Mouse (Mus musculus) adrenal gland, adult 10 weeks (tissue): ENCODE measurements around the gene Caps2. TPM values are rescaled to one million over a fixed set of nuclear protein-coding genes. Genes with fewer than 3 reads are reported as not detected.

Experiments
- polyA plus RNA-seq: library from polyadenylated mRNA; stranded (reverse); fragments of 350-450 nt; fragmentation: Illumina TruSeq; extraction: RNeasy Lipid Tissue Mini Kit (QIAGEN cat#74804); gene quantifications from one replicate; pipeline ENCODE4 v1.2.3, GENCODE M21; 2014; ENCODE audit warnings: low read depth, low replicate concordance

The Caps2 gene
- 0.35 TPM for polyA plus RNA-seq

GRCm38 (mm10) chr10:112163168-112163766 lies at the start of gene Caps2:
Gene Caps2, plus strand, starts transcription at chr10:112163621.

GRCm38 (mm10) chr10:112159882-112160560 lies 3.4 kb upstream of the Caps2 start, which contains the start of gene Glipr1l3:
Gene Glipr1l3, minus strand, starts transcription at chr10:112160327.

Other genes starting within 250 kb of the Caps2 start
- 73.9 TPM for gene Krr1, start 191.0 kb upstream of the Caps2 start, polyA plus RNA-seq
- 8.6 TPM for gene Glipr1, start 161.0 kb upstream of the Caps2 start, polyA plus RNA-seq
- gene Glipr1l1, start 103.4 kb upstream of the Caps2 start, polyA plus RNA-seq, result not detected
- not detected for gene Glipr1l2, start 80.3 kb upstream of the Caps2 start, polyA plus RNA-seq
- gene Glipr1l3, start 3.3 kb upstream of the Caps2 start, polyA plus RNA-seq, result not detected
- gene Kcnc2, start 107.5 kb downstream of the Caps2 start, polyA plus RNA-seq, result 0.12 TPM